Mouse (Mus musculus): ENCODE measurements around the gene Bcl2. TPM values are rescaled to one million over a fixed set of nuclear protein-coding genes. Genes with fewer than 3 reads are reported as not detected.

Gene Bcl2
- total RNA-seq, 2 experiments from 2014 or later, result 9.1 to 10.2 TPM

GRCm38 (mm10) chr1:106529570-106529969 is 184.5 kb downstream of the Bcl2 start:
- no peak for DNase-seq

GRCm38 (mm10) chr1:106527537-106527936 is 186.5 kb downstream of the Bcl2 start:
- DNase-seq, result no peak

More at GRCm38 (mm10) chr1:106529570-106529969, 184.5 kb downstream of the Bcl2 start:
- intact Hi-C loops (cut with DNase I), result no loop called here

GRCm38 (mm10) chr1:106526751-106527150 is 187.3 kb downstream of the Bcl2 start:
- DNase-seq, result peak; percentile 67 to 73
- intact Hi-C loops (cut with DNase I), result no loop called here

More at GRCm38 (mm10) chr1:106527537-106527936, 186.5 kb downstream of the Bcl2 start:
- intact Hi-C loops (cut with DNase I), result no loop called here

- intact Hi-C loops (cut with DNase I), result no loop called here
- no peak for DNase-seq
These were observed 188.0 kb downstream of the Bcl2 start for GRCm38 (mm10) chr1:106526112-106526511.

GRCm38 (mm10) chr1:106523741-106524140 is 190.3 kb downstream of the Bcl2 start:
- intact Hi-C loops (cut with DNase I), result no loop called here
- peak; percentile 55 to 61 for DNase-seq

- DNase-seq, result no peak
- intact Hi-C loops (cut with DNase I), result no loop called here
These were observed 191.1 kb downstream of the Bcl2 start for GRCm38 (mm10) chr1:106523009-106523408.

- intact Hi-C loops (cut with DNase I), result no loop called here
- DNase-seq, result peak in 1 of 2 experiments; percentile 30
These were observed 196.4 kb downstream of the Bcl2 start for GRCm38 (mm10) chr1:106517591-106518177.

GRCm38 (mm10) chr1:106517099-106517498 is 197.0 kb downstream of the Bcl2 start:
- intact Hi-C loops (cut with DNase I), result no loop called here

GRCm38 (mm10) chr1:106515611-106516010 is 198.5 kb downstream of the Bcl2 start:
- no peak for DNase-seq
- intact Hi-C loops (cut with DNase I), result loop anchor here (2.0 kb wide), 1 partner anchor 27 kb away; no protein-coding TSS in a partner anchor

More at GRCm38 (mm10) chr1:106517099-106517498, 197.0 kb downstream of the Bcl2 start:
- DNase-seq, result no peak

- intact Hi-C loops (cut with DNase I), result loop anchor here (2.0 to 5.0 kb wide), 3 partner anchors 29 to 303 kb away; no protein-coding TSS in a partner anchor
- DNase-seq, result no peak
These were observed 200.0 kb downstream of the Bcl2 start for GRCm38 (mm10) chr1:106513890-106514643.

GRCm38 (mm10) chr1:106513481-106513880 is 200.6 kb downstream of the Bcl2 start:
- DNase-seq, result no peak
- intact Hi-C loops (cut with DNase I), result loop anchor here (5.0 kb wide), 2 partner anchors 86 to 304 kb away; no protein-coding TSS in a partner anchor

GRCm38 (mm10) chr1:106511593-106511992 is 202.5 kb downstream of the Bcl2 start:
- DNase-seq, result peak; percentile 83 to 89
- intact Hi-C loops (cut with DNase I), result loop anchor here (1.0 to 5.0 kb wide), 3 partner anchors 84 to 306 kb away; no protein-coding TSS in a partner anchor

- intact Hi-C loops (cut with DNase I), result no loop called here
- DNase-seq, result no peak
These were observed 206.5 kb downstream of the Bcl2 start for GRCm38 (mm10) chr1:106507556-106507955.

- intact Hi-C loops (cut with DNase I), result no loop called here
- no peak for DNase-seq
These were observed 210.2 kb downstream of the Bcl2 start for GRCm38 (mm10) chr1:106503910-106504309.

- DNase-seq, result no peak
- intact Hi-C loops (cut with DNase I), result no loop called here
These were observed 210.7 kb downstream of the Bcl2 start for GRCm38 (mm10) chr1:106503407-106503806.

GRCm38 (mm10) chr1:106497999-106498398 is 216.1 kb downstream of the Bcl2 start:
- intact Hi-C loops (cut with DNase I), result no loop called here

More at GRCm38 (mm10) chr1:106497999-106498398, 216.1 kb downstream of the Bcl2 start:
- DNase-seq, result no peak

Small RNAs within 50 kb of the gene (microRNA-seq; reads per million reads assigned to microRNA genes)
- 0 reads per million in 2 experiments for gene Mir3473f

Other genes starting within 250 kb of the Bcl2 start
- gene Kdsr, start 45.5 kb upstream of the Bcl2 start, total RNA-seq (2021), result 10 to 100 TPM in 1 of 2 experiments, 1 to 10 TPM in 1; 9.0 to 10.2 TPM
- gene Vps4b, start 82.5 kb upstream of the Bcl2 start, total RNA-seq (2021), result 10 to 100 TPM; 48.5 to 57.3 TPM
- not detected for gene Serpinb5, start 146.9 kb upstream of the Bcl2 start, total RNA-seq (2021)
- not detected for gene Serpinb12, start 220.2 kb upstream of the Bcl2 start, total RNA-seq (2021)